Mouse (Mus musculus) frontal cortex, postnatal 36 days (tissue): ENCODE data around the gene Gm5142.

Experiments
- DNase-seq, 2 experiments: peaks; one replicate each; pipeline ENCODE4 v3.0.0; 2022; ENCODE audit warnings: low spot score in 2 of 2

The Gm5142 gene

GRCm38 (mm10) chr14:59178649-59179048, at the start of gene Gm5142:
Gene Gm5142 (minus strand): TSS chr14:59178749.
- no peak for DNase-seq

- DNase-seq = no peak
Observed at GRCm38 (mm10) chr14:59226240-59226639, 47.7 kb upstream of the Gm5142 start.

- no peak for DNase-seq
Observed at GRCm38 (mm10) chr14:59219241-59219640, 40.7 kb upstream of the Gm5142 start.

- no peak for DNase-seq
Observed at GRCm38 (mm10) chr14:59209816-59210215, 31.3 kb upstream of the Gm5142 start.

GRCm38 (mm10) chr14:59209003-59209402, 30.5 kb upstream of the Gm5142 start:
- DNase-seq = no peak

GRCm38 (mm10) chr14:59205976-59206583, 27.5 kb upstream of the Gm5142 start:
- no peak for DNase-seq

GRCm38 (mm10) chr14:59205461-59205860, 26.9 kb upstream of the Gm5142 start:
- no peak for DNase-seq

- DNase-seq = no peak
Observed at GRCm38 (mm10) chr14:59201604-59202215, 23.2 kb upstream of the Gm5142 start.

- peak; percentile 91 to 94 for DNase-seq
Observed at GRCm38 (mm10) chr14:59200711-59201603, 22.4 kb upstream of the Gm5142 start, which contains the start of gene Rcbtb1. Gene Rcbtb1 (plus strand): TSS chr14:59201209.

- no peak for DNase-seq
Observed at GRCm38 (mm10) chr14:59186121-59186520, 7.6 kb upstream of the Gm5142 start.

- DNase-seq = no peak
Observed at GRCm38 (mm10) chr14:59185514-59185913, 7.0 kb upstream of the Gm5142 start.

- DNase-seq = no peak
Observed at GRCm38 (mm10) chr14:59182732-59183131, 4.2 kb upstream of the Gm5142 start.

GRCm38 (mm10) chr14:59157016-59157698, 21.4 kb downstream of the Gm5142 start:
- DNase-seq = no peak

GRCm38 (mm10) chr14:59155589-59155988, 23.0 kb downstream of the Gm5142 start:
- DNase-seq = peak in 1 of 2 experiments; percentile 3

- DNase-seq = no peak
Observed at GRCm38 (mm10) chr14:59142793-59143192, 35.8 kb downstream of the Gm5142 start, which contains the start of gene 1700129C05Rik. Gene 1700129C05Rik (minus strand): TSS chr14:59142893.

GRCm38 (mm10) chr14:59114281-59114680, 64.3 kb downstream of the Gm5142 start:
- DNase-seq = no peak
